Mouse (Mus musculus) neural tube, embryonic 13.5 days (tissue): ENCODE measurements around the gene Pacsin1. TPM values are rescaled to one million over a fixed set of nuclear protein-coding genes. Genes with fewer than 3 reads are reported as not detected.
"Not testable (repeated sequence)": the region's sequence is repeated elsewhere in the genome, so short reads cannot be mapped to it uniquely, and the experiment has no call there.

Source experiments
- ATAC-seq: fragments of 200-750 bp; cut with Nextera tagmentation; 2 replicates; pipeline ENCODE4 v1.8.0; 2017; ENCODE audit warnings: low read depth, mild to moderate bottlenecking, moderate TSS enrichment, moderate library complexity
- H3K27ac ChIP-seq: fragments of 300-500 bp; sonication (generic); replicated peaks from 2 replicates; pipeline ENCODE4 v1.5.1; 2015; ENCODE audit warnings: moderate library complexity, mild to moderate bottlenecking, inconsistent platforms
- H3K27me3 ChIP-seq: fragments of 300-500 bp; sonication (generic); 2 replicates; pipeline ENCODE4 v1.6.1; 2015; ENCODE audit warnings: mild to moderate bottlenecking, inconsistent platforms
- H3K36me3 ChIP-seq: fragments of 300-500 bp; sonication (generic); 2 replicates; pipeline ENCODE4 v1.6.1; 2015; ENCODE audit warnings: mild to moderate bottlenecking, inconsistent platforms
- H3K4me1 ChIP-seq: fragments of 300-500 bp; sonication (generic); replicated peaks from 2 replicates; pipeline ENCODE4 v1.6.1; 2015; ENCODE audit warnings: inconsistent platforms
- H3K4me2 ChIP-seq: fragments of 300-500 bp; sonication (generic); 2 replicates; pipeline ENCODE4 v1.6.1; 2015; ENCODE audit warnings: inconsistent platforms, mild to moderate bottlenecking, moderate library complexity
- H3K4me3 ChIP-seq: fragments of 300-500 bp; sonication (generic); 2 replicates; pipeline ENCODE4 v1.5.1; 2015; ENCODE audit warnings: mild to moderate bottlenecking, inconsistent platforms
- H3K9ac ChIP-seq: fragments of 300-500 bp; sonication (generic); 2 replicates; pipeline ENCODE4 v1.6.1; 2015; ENCODE audit warnings: moderate library complexity, mild to moderate bottlenecking, inconsistent platforms
- H3K9me3 ChIP-seq: fragments of 300-500 bp; sonication (generic); 2 replicates; pipeline ENCODE4 v1.6.1; 2016; ENCODE audit warnings: inconsistent platforms
- WGBS: fragments of 180-500 bp; shearing (Covaris S2); methylation state at CpG from one replicate; pipeline ENCODE4 v1.1.7; 2015; 5-methylcytosine and 5-hydroxymethylcytosine counted together
- polyA plus RNA-seq: library from polyadenylated mRNA; unstranded; fragments of >200 nt; fragmentation: Nextera tagmentation; extraction: Ambion mirVana; gene quantifications from 2 replicates; pipeline ENCODE4 v1.2.1, GENCODE M21; 2015

Gene Pacsin1
- polyA plus RNA-seq, 1 experiment from 2014 or later: 29.6 TPM

GRCm38 (mm10) chr17:27638921-27639332 is 16.4 kb upstream of the Pacsin1 start:
- Histone ChIP-seq H3K4me3 (no peak overlapping the region), H3K9me3 (no peaks in the 10 kb centered on the region), H3K9ac (no peak overlapping the region), H3K27ac (no peak overlapping the region), H3K27me3 (no peaks in the 10 kb centered on the region), H3K4me1 (peaks cover 44% of the 10 kb centered on the region), H3K4me2 (no peak overlapping the region), H3K36me3 (no peaks in the 10 kb centered on the region)
- WGBS: 79% methylated on average over 20 of the region's 20 CpGs
- ATAC-seq: no peak

DNA sequence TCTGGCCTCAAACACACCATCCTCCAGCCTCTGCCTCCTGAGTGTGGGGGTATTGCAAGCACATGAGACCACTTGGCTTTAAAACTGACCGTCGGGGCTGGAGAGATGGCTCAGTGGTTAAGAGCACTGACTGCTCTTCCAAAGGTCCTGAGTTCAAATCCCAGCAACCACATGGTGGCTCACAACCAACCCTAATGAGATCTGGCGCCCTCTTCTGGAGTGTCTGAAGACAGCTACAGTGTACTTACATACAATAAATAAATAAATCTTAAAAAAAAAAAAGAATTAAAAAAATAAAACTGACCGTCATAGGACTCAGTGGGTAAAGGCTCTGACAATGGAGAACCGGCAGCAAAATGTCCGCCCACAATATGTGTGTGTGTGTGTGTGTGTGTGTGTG is 15.5 kb upstream of the Pacsin1 start:
- H3K27ac ChIP-seq, H3K9me3 ChIP-seq, ATAC-seq, H3K27me3 ChIP-seq, H3K4me3 ChIP-seq, H3K4me2 ChIP-seq, H3K9ac ChIP-seq, H3K36me3 ChIP-seq: not testable (repeated sequence)
- WGBS: 93% methylated on average over 6 of the region's 6 CpGs
- H3K4me1 ChIP-seq: peaks cover 37% of the 10 kb centered on the region

- Histone ChIP-seq H3K9ac (peak overlapping the region; percentile 55), H3K4me2 (peak overlapping the region; percentile 41), H3K4me3 (peak overlapping the region; percentile 7; the same call in 1 of the 2 replicates), H3K36me3 (no peaks in the 10 kb centered on the region), H3K4me1 (peaks cover 19% of the 10 kb centered on the region), H3K9me3 (no peaks in the 10 kb centered on the region), H3K27me3 (no peaks in the 10 kb centered on the region), H3K27ac (peak overlapping the region; percentile 91)
- 1% methylated on average over 12 of the region's 12 CpGs for WGBS
- peak; percentile 91 for ATAC-seq
Observed at GRCm38 (mm10) chr17:27642491-27643062, 12.7 kb upstream of the Pacsin1 start.

- ATAC-seq: peak; percentile 66
- WGBS: 22% methylated on average over 6 of the region's 6 CpGs
- no peaks in the 10 kb centered on the region for H3K36me3 ChIP-seq
- H3K27ac ChIP-seq: peak overlapping the region; percentile 91
- no peak overlapping the region for H3K4me3 ChIP-seq
- no peaks in the 10 kb centered on the region for H3K9me3 ChIP-seq
- no peaks in the 10 kb centered on the region for H3K27me3 ChIP-seq
- H3K4me2 ChIP-seq: peak overlapping the region; percentile 41
- H3K4me1 ChIP-seq: peaks cover 18% of the 10 kb centered on the region
- H3K9ac ChIP-seq: peak overlapping the region; percentile 55
Observed at GRCm38 (mm10) chr17:27643101-27643500, 12.2 kb upstream of the Pacsin1 start.

- WGBS: 88% methylated on average over 9 of the region's 9 CpGs
- Histone ChIP-seq H3K36me3 (no peaks in the 10 kb centered on the region), H3K4me2 (no peak overlapping the region), H3K27ac (peak overlapping the region; percentile 91), H3K9me3 (no peaks in the 10 kb centered on the region), H3K4me1 (peaks cover 18% of the 10 kb centered on the region), H3K4me3 (no peak overlapping the region), H3K9ac (no peak overlapping the region), H3K27me3 (no peaks in the 10 kb centered on the region; the same call in 1 of the 2 replicates)
- no peak for ATAC-seq
Observed at GRCm38 (mm10) chr17:27643756-27644155, 11.6 kb upstream of the Pacsin1 start.

DNA sequence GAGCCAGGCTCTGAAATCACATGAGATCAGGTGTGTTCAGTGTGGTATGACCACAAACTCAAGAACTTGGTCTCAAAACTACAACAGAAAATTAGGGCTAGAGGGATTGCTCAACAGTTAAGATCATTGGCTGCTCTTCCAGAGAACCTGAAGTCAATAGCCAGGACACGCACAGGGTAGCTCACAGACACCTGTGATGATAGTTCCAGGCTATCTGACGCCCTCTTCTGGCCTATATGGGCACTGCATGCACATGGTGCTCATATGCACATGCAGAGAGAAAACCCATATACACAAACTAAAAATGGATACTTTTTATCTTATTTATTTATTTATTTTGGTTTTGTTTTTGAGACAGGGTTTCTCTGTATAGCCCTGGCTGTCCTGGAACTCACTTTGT is 10.7 kb upstream of the Pacsin1 start:
- Histone ChIP-seq H3K9ac (no peak overlapping the region), H3K4me1 (peaks cover 18% of the 10 kb centered on the region), H3K4me2 (no peak overlapping the region), H3K27me3 (no peaks in the 10 kb centered on the region; the same call in 1 of the 2 replicates), H3K27ac (no peak overlapping the region), H3K9me3 (no peaks in the 10 kb centered on the region), H3K4me3 (no peak overlapping the region), H3K36me3 (no peaks in the 10 kb centered on the region)
- WGBS: 43% methylated on average over 2 of the region's 2 CpGs
- ATAC-seq: no peak

DNA sequence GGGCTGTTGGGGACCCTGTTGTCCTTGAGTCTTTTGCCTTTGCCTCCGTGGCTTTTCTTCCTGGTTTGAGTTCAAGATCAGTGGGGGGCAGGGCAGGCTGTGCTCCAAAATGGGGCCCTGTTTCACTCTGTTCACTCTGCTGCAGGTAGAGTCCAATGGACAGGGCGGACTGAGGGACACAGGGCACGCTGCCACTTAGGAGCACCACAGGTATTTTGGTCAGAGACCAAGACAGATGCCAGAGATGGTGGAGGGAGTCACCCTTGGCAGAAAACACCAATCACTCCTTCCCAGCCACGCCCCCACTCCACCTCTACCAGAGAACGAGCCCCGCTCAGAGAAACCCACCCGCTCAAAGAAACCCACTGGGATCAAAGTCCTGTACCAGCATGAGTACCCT is 9.5 kb upstream of the Pacsin1 start:
- no peak overlapping the region for H3K27ac ChIP-seq
- no peak for ATAC-seq
- no peak overlapping the region for H3K4me3 ChIP-seq
- no peak overlapping the region for H3K4me2 ChIP-seq
- H3K36me3 ChIP-seq: no peaks in the 10 kb centered on the region
- peaks cover 18% of the 10 kb centered on the region for H3K4me1 ChIP-seq
- no peaks in the 10 kb centered on the region for H3K9me3 ChIP-seq
- H3K27me3 ChIP-seq: no peaks in the 10 kb centered on the region; the same call in 1 of the 2 replicates
- no peak overlapping the region for H3K9ac ChIP-seq
- WGBS: 38% methylated on average over 7 of the region's 7 CpGs

GRCm38 (mm10) chr17:27650160-27650559 is 5.1 kb upstream of the Pacsin1 start:
- Histone ChIP-seq H3K36me3 (no peaks in the 10 kb centered on the region), H3K27me3 (peaks cover 12% of the 10 kb centered on the region), H3K4me2 (no peak overlapping the region), H3K9me3 (no peaks in the 10 kb centered on the region), H3K9ac (no peak overlapping the region), H3K4me1 (peaks cover 6% of the 10 kb centered on the region), H3K27ac (no peak overlapping the region), H3K4me3 (no peak overlapping the region)
- no peak for ATAC-seq
- 12% methylated on average over 12 of the region's 12 CpGs for WGBS

GRCm38 (mm10) chr17:27650586-27650985 is 4.7 kb upstream of the Pacsin1 start:
- WGBS: 82% methylated on average over 13 of the region's 13 CpGs
- peaks cover 10% of the 10 kb centered on the region for H3K4me1 ChIP-seq
- H3K9ac ChIP-seq: no peak overlapping the region
- H3K9me3 ChIP-seq: no peaks in the 10 kb centered on the region
- no peak overlapping the region for H3K4me3 ChIP-seq
- H3K36me3 ChIP-seq: no peaks in the 10 kb centered on the region
- no peak for ATAC-seq
- H3K27ac ChIP-seq: no peak overlapping the region
- no peak overlapping the region for H3K4me2 ChIP-seq
- H3K27me3 ChIP-seq: peaks cover 13% of the 10 kb centered on the region

GRCm38 (mm10) chr17:27652046-27652790 is 3.1 kb upstream of the Pacsin1 start:
- Histone ChIP-seq H3K4me3 (no peak overlapping the region), H3K27me3 (peaks cover 25% of the 10 kb centered on the region), H3K36me3 (no peaks in the 10 kb centered on the region), H3K4me2 (no peak overlapping the region), H3K9me3 (no peaks in the 10 kb centered on the region), H3K4me1 (peaks cover 26% of the 10 kb centered on the region), H3K9ac (no peak overlapping the region), H3K27ac (no peak overlapping the region)
- no peak for ATAC-seq
- 82% methylated on average over 23 of the region's 23 CpGs for WGBS

DNA sequence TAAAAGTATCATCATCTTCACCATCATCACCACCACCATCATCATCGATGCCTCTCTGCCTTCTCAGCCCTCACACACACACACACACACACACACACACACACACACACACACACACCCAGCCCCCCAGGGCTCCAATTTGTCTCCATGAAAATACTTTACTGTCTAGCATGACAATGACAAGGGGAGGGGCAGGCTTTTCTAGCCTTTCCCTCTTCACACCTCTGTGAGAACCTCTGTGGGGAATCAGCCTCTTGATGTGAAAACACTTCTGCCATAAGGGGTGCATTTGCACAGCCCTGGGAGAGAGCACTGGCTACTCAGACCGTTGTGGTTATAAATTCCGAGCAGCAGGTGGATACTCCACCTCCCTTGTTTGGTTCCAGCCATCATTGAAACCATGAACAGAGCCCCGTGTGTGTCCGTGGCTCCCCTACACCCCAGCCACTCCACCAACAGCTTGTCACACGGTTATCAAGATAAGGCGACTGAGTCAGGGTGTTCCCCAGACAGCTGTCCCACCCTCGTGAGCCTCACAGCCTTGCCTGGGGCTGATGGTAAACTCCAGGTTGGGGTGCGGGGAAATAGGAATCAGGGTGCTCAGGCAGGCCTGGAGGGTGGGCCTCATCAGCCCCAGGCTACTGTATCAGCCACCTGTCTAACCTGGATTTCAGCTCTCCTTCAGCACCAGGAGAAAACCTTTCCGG is 1.9 kb upstream of the Pacsin1 start:
- ATAC-seq: no peak
- peaks cover 26% of the 10 kb centered on the region for H3K27me3 ChIP-seq
- H3K9ac ChIP-seq: no peak overlapping the region
- no peak overlapping the region for H3K4me3 ChIP-seq
- WGBS: 51% methylated on average over 10 of the region's 10 CpGs
- H3K9me3 ChIP-seq: no peaks in the 10 kb centered on the region
- no peak overlapping the region for H3K4me2 ChIP-seq
- H3K27ac ChIP-seq: no peak overlapping the region
- H3K4me1 ChIP-seq: peaks cover 28% of the 10 kb centered on the region
- no peaks in the 10 kb centered on the region for H3K36me3 ChIP-seq

GRCm38 (mm10) chr17:27656011-27656399 is 696 bp downstream of the Pacsin1 start:
- peak overlapping the region; percentile 83 for H3K9ac ChIP-seq
- H3K9me3 ChIP-seq: no peaks in the 10 kb centered on the region
- no peaks in the 10 kb centered on the region for H3K36me3 ChIP-seq
- peaks cover 26% of the 10 kb centered on the region for H3K27me3 ChIP-seq
- H3K27ac ChIP-seq: peak overlapping the region; percentile 76; the same call in 1 of the 2 replicates
- peak overlapping the region; percentile 72 for H3K4me2 ChIP-seq
- WGBS: 3% methylated on average over 14 of the region's 14 CpGs
- H3K4me3 ChIP-seq: peak overlapping the region; percentile 60
- ATAC-seq: peak; percentile 42
- peaks cover 28% of the 10 kb centered on the region for H3K4me1 ChIP-seq
